Mouse (Mus musculus) C2C12 (cell line): ENCODE results near the gene Asf1b. TPM values are rescaled to one million over a fixed set of nuclear protein-coding genes. Genes with fewer than 3 reads are reported as not detected.

Experiments
- H3K27me3 ChIP-seq: one replicate; pipeline ENCODE4 v1.6.1; 2011; ENCODE audit not compliant: control insufficient read depth, insufficient read depth, insufficient read length
- H3K36me3 ChIP-seq: one replicate; pipeline ENCODE4 v1.6.1; 2011; ENCODE audit not compliant: control insufficient read depth, insufficient read depth
- H3K4me3 ChIP-seq: one replicate; pipeline ENCODE4 v1.5.1; 2011; ENCODE audit warnings: mild to moderate bottlenecking, control low read depth; ENCODE audit not compliant: poor library complexity, insufficient read depth, severe bottlenecking
- H3K79me2 ChIP-seq: one replicate; pipeline ENCODE4 v1.6.1; 2011; ENCODE audit not compliant: control insufficient read depth, insufficient read depth
- H3K79me3 ChIP-seq: one replicate; pipeline ENCODE4 v1.6.1; 2011; ENCODE audit warnings: low read depth, control low read depth
- H3ac ChIP-seq: one replicate; pipeline ENCODE3; 2011; ENCODE audit warnings: low read depth; ENCODE audit not compliant: control insufficient read depth, insufficient read length
- CEBPB ChIP-seq: IDR thresholded peaks from one replicate; pipeline ENCODE4 v1.6.1; 2011; ENCODE audit warnings: low read depth, mild to moderate bottlenecking, control low read depth, moderate library complexity
- CTCF ChIP-seq: IDR thresholded peaks from one replicate; pipeline ENCODE4 v1.5.1; 2011; ENCODE audit not compliant: control insufficient read depth, insufficient read depth, insufficient read length
- FOSL1 ChIP-seq: IDR thresholded peaks from one replicate; pipeline ENCODE4 v1.8.0; 2011; ENCODE audit warnings: mild to moderate bottlenecking, low read length; ENCODE audit not compliant: poor library complexity, insufficient read depth, severe bottlenecking
- MAX ChIP-seq: IDR thresholded peaks from one replicate; pipeline ENCODE4 v1.6.1; 2011; ENCODE audit warnings: mild to moderate bottlenecking, control low read depth
- MYOD1 ChIP-seq: IDR thresholded peaks from one replicate; pipeline ENCODE4 v1.6.1; 2011; ENCODE audit warnings: low read depth; ENCODE audit not compliant: control insufficient read depth, insufficient read length
- MYOG ChIP-seq: IDR thresholded peaks from one replicate; pipeline ENCODE4 v1.6.1; 2011; ENCODE audit not compliant: control insufficient read depth, insufficient read length; ENCODE audit errors: extremely low read depth
- USF1 ChIP-seq: IDR thresholded peaks from one replicate; pipeline ENCODE4 v1.6.1; 2011; ENCODE audit warnings: low read depth, mild to moderate bottlenecking, control low read depth, moderate library complexity
- polyA plus RNA-seq: library from polyadenylated mRNA; unstranded; fragments of >200 nt; fragmentation: generic; extraction: Trizol; gene quantifications from one replicate; pipeline ENCODE4 v1.2.1, GENCODE M21; 2012; ENCODE audit warnings: missing spikeins

The Asf1b gene
- polyA plus RNA-seq, 1 experiment = 140 TPM

- Histone ChIP-seq H3K79me2 (peaks cover 49% of the 10 kb centered on the region), H3K36me3 (peaks cover 5% of the 10 kb centered on the region), H3K4me3 (no peak overlapping the region), H3ac (no peak overlapping the region), H3K27me3 (no peaks in the 10 kb centered on the region), H3K79me3 (peaks cover 7% of the 10 kb centered on the region)
- TF ChIP-seq FOSL1 (no peak), CEBPB (no peak), MAX (no peak), MYOG (no peak), USF1 (no peak), MYOD1 (no peak), CTCF (no peak)
Measured at GRCm38 (mm10) chr8:83974521-83974920, 19.2 kb downstream of the Asf1b start.

- H3K79me2 ChIP-seq = peaks cover 49% of the 10 kb centered on the region
- no peak overlapping the region for H3K4me3 ChIP-seq
- H3K36me3 ChIP-seq = peaks cover 11% of the 10 kb centered on the region
- no peak for TF ChIP-seq CEBPB
- TF ChIP-seq MYOG = no peak
- TF ChIP-seq MAX = no peak
- peaks cover 7% of the 10 kb centered on the region for H3K79me3 ChIP-seq
- no peak overlapping the region for H3ac ChIP-seq
- no peaks in the 10 kb centered on the region for H3K27me3 ChIP-seq
Measured at GRCm38 (mm10) chr8:83976101-83976630, 20.9 kb downstream of the Asf1b start.

DNA sequence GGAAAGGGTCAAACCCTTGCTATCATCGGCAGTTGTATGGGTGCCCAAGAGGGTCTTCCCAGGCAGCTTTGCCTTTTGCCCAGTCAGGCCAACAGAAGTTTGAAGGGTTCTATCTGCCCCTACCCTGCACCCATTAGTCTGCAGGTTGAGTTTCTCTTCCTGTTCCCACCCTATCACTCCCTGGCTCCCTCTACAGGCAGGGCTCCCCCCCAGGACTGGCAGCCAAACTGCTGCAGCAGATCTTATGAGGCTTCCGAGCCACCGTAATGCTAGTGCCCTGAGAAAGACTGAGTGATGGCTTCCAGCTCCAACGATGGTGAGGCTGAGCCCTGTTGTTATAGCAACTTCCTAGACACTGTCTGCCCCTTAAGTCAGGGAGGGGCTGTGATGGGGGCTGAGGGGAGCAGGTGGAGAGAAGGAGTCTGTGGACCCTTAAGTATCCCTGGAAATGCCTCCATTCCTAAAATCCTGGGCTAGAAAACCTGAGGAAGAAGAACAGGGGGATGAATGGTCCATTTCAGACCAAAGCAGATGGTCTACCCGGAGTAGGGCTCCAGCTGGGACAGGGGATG lies 21.6 kb downstream of the Asf1b start:
- H3K79me3 ChIP-seq = peaks cover 7% of the 10 kb centered on the region
- TF ChIP-seq CEBPB (no peak), CTCF (no peak), MAX (no peak), FOSL1 (no peak)
- peaks cover 49% of the 10 kb centered on the region for H3K79me2 ChIP-seq
- H3K4me3 ChIP-seq = no peak overlapping the region
- peaks cover 18% of the 10 kb centered on the region for H3K36me3 ChIP-seq
- no peaks in the 10 kb centered on the region for H3K27me3 ChIP-seq
- H3ac ChIP-seq = no peak overlapping the region

GRCm38 (mm10) chr8:83977646-83978045 lies 22.3 kb downstream of the Asf1b start:
- peaks cover 7% of the 10 kb centered on the region for H3K79me3 ChIP-seq

DNA sequence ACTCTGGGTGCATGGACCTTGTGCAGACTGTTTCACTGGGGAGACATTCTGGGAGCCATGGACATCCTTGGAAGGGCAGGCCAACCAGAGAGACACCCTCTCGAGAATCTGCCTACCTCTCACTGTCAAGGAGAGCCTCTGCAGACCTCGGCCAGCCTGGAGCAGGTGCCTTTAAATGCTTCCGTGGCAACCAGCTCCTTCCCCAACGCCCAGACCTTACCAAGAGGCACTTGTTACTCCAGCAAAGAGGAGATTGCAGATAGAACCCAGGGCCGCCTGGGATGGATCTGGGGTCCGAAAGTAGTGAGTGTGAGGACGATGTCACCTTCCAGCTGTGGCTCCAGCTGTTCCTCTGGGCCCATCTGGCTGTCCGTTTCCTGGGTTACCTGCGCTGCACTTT lies 22.9 kb downstream of the Asf1b start:
- Histone ChIP-seq H3K4me3 (no peak overlapping the region), H3K79me3 (peaks cover 7% of the 10 kb centered on the region), H3K79me2 (peaks cover 47% of the 10 kb centered on the region), H3K27me3 (no peaks in the 10 kb centered on the region), H3ac (no peak overlapping the region), H3K36me3 (peaks cover 25% of the 10 kb centered on the region)
- TF ChIP-seq CEBPB (no peak), CTCF (no peak), FOSL1 (no peak), MAX (no peak), USF1 (no peak), MYOG (no peak), MYOD1 (no peak)

More at GRCm38 (mm10) chr8:83977646-83978045, 22.3 kb downstream of the Asf1b start:
- Histone ChIP-seq H3K4me3 (no peak overlapping the region), H3K79me2 (peaks cover 49% of the 10 kb centered on the region), H3K36me3 (peaks cover 25% of the 10 kb centered on the region), H3K27me3 (no peaks in the 10 kb centered on the region), H3ac (no peak overlapping the region)
- TF ChIP-seq USF1 = no peak
- TF ChIP-seq MAX = no peak
- no peak for TF ChIP-seq CTCF
- TF ChIP-seq MYOG = no peak
- TF ChIP-seq FOSL1 = no peak

- Histone ChIP-seq H3K4me3 (no peak overlapping the region), H3K79me2 (peaks cover 27% of the 10 kb centered on the region), H3K36me3 (peaks cover 25% of the 10 kb centered on the region), H3K79me3 (peaks cover 2% of the 10 kb centered on the region), H3ac (no peak overlapping the region), H3K27me3 (no peaks in the 10 kb centered on the region)
- TF ChIP-seq FOSL1 = no peak
- no peak for TF ChIP-seq MAX
- TF ChIP-seq CTCF = no peak
- no peak for TF ChIP-seq MYOG
- TF ChIP-seq USF1 = no peak
Measured at GRCm38 (mm10) chr8:83980250-83980649, 24.9 kb downstream of the Asf1b start.
